Mouse (Mus musculus) limb, embryonic 13.5 days (tissue): ENCODE measurements around the gene Psip1. TPM values are rescaled to one million over a fixed set of nuclear protein-coding genes. Genes with fewer than 3 reads are reported as not detected.

ENCODE experiments used
- ATAC-seq: fragments of 200-750 bp; cut with Nextera tagmentation; 2 replicates; pipeline ENCODE4 v1.8.0; 2017; ENCODE audit warnings: low read depth, moderate number of reproducible peaks, moderate TSS enrichment; ENCODE audit not compliant: low FRiP score
- H3K27ac ChIP-seq: fragments of 300-500 bp; sonication (generic); 2 replicates; pipeline ENCODE4 v1.5.1; 2015; ENCODE audit warnings: inconsistent platforms, mild to moderate bottlenecking, moderate library complexity
- H3K27me3 ChIP-seq: fragments of 300-500 bp; sonication (generic); 2 replicates; pipeline ENCODE4 v1.6.1; 2015; ENCODE audit warnings: mild to moderate bottlenecking, inconsistent platforms
- H3K36me3 ChIP-seq: fragments of 300-500 bp; sonication (generic); 2 replicates; pipeline ENCODE4 v1.6.1; 2015; ENCODE audit warnings: inconsistent platforms, mild to moderate bottlenecking, moderate library complexity
- H3K4me1 ChIP-seq: fragments of 300-500 bp; sonication (generic); 2 replicates; pipeline ENCODE4 v1.6.1; 2015; ENCODE audit warnings: inconsistent platforms
- H3K4me2 ChIP-seq: fragments of 300-500 bp; sonication (generic); replicated peaks from 2 replicates; pipeline ENCODE4 v1.6.1; 2015; ENCODE audit warnings: inconsistent platforms, mild to moderate bottlenecking, moderate library complexity
- H3K4me3 ChIP-seq: fragments of 300-500 bp; sonication (generic); 2 replicates; pipeline ENCODE4 v1.5.1; 2015; ENCODE audit warnings: moderate library complexity, mild to moderate bottlenecking, inconsistent platforms
- H3K9ac ChIP-seq: fragments of 300-500 bp; sonication (generic); 2 replicates; pipeline ENCODE4 v1.6.1; 2015; ENCODE audit warnings: mild to moderate bottlenecking, inconsistent platforms
- H3K9me3 ChIP-seq: fragments of 300-500 bp; sonication (generic); 2 replicates; pipeline ENCODE4 v1.6.1; 2016; ENCODE audit warnings: inconsistent platforms
- WGBS: fragments of 180-500 bp; shearing (Covaris S2); methylation state at CpG from one replicate; pipeline ENCODE4 v1.1.7; 2015; 5-methylcytosine and 5-hydroxymethylcytosine counted together
- polyA plus RNA-seq: library from polyadenylated mRNA; unstranded; fragments of >200 nt; fragmentation: Nextera tagmentation; extraction: Ambion mirVana; gene quantifications from 2 replicates; pipeline ENCODE4 v1.2.1, GENCODE M21; 2015

Gene Psip1
- polyA plus RNA-seq, 1 experiment from 2014 or later, result 156 TPM

DNA sequence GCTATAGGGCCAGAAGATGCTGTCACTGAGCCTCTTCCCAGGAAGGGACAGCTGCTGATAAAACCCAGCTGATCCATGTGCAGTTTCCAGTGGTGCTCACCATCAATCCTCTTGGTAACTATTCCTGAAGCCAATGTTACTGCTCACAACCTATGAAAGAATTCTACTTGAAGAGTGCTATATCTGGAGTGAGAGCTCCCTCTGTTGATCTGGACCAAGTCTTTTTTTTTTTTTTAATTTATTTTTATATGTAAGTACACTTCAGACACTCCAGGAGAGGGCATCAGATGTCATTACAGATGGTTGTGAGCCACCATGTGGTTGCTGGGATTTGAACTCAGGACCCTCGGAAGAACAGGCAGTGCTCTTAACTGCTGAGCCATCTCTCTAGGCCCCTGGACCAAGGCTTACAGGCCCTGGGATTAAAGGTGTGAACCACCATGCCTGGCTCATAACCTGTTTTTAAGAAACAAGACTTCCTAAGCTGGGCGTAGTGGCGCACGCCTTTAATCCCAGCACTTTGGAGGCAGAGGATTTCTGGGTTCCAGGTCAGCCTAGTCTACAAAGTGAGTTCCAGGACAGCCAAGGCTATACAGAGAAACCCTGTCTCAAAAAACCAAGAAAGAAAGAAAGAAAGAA, 76.3 kb downstream of the Psip1 start:
- Histone ChIP-seq H3K36me3 (peaks cover 5% of the 10 kb centered on the region; the same call in 1 of the 2 replicates), H3K9me3 (peaks cover 17% of the 10 kb centered on the region), H3K4me3 (no peak overlapping the region), H3K27ac (no peak overlapping the region), H3K4me1 (peaks cover 4% of the 10 kb centered on the region; the same call in 1 of the 2 replicates), H3K27me3 (no peaks in the 10 kb centered on the region), H3K4me2 (no peak overlapping the region), H3K9ac (no peak overlapping the region)
- WGBS, result 90% methylated on average over 4 of the region's 4 CpGs
- ATAC-seq, result no peak

DNA sequence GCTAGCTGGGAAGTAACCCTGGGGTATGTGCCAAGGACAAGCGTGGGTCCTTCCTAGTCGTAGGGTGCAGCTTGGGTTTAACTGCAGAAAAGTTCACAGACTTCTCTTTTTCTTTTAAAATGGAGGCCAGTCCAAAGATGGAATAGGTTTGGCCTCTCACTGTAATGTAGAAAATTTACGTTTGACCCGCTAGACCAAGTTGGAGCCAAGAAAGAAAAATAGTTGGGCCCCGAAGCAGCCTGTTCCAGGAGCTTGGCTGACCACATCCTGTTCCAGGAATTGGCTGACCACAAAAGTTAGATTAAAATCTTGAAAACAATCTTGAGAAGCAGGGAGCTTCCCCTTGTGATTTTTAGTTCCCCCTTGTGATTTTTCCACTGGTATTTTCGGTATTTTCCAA, 78.6 kb downstream of the Psip1 start:
- H3K4me3 ChIP-seq, result no peak overlapping the region
- peaks cover 5% of the 10 kb centered on the region; the same call in 1 of the 2 replicates for H3K36me3 ChIP-seq
- H3K4me2 ChIP-seq, result no peak overlapping the region
- no peak overlapping the region for H3K27ac ChIP-seq
- H3K27me3 ChIP-seq, result no peaks in the 10 kb centered on the region
- H3K4me1 ChIP-seq, result no peaks in the 10 kb centered on the region
- no peak for ATAC-seq
- H3K9ac ChIP-seq, result no peak overlapping the region
- H3K9me3 ChIP-seq, result peaks cover 27% of the 10 kb centered on the region
- WGBS, result 90% methylated on average over 6 of the region's 6 CpGs

Other genes starting within 250 kb of the Psip1 start
- gene Ttc39b, start 162.2 kb downstream of the Psip1 start, polyA plus RNA-seq, result 1.7 and 1.9 TPM in 2 replicates
- 53.0 and 53.2 TPM in 2 replicates for gene Snapc3, start 68.7 kb downstream of the Psip1 start, polyA plus RNA-seq
- 4.2 and 4.6 TPM in 2 replicates for gene Ccdc171, start 39.1 kb upstream of the Psip1 start, polyA plus RNA-seq